Mouse (Mus musculus): Measurements from ENCODE around the gene Trim27.

The Trim27 gene

GRCm38 (mm10) chr13:21160657-21161590 lies 18.3 kb upstream of the Trim27 start:
- TF ChIP-seq CTCF (conservative IDR thresholded peaks at IDR 0.05; ENCODE audit: low read length) (no peak), POU5F1 (IDR thresholded peaks at IDR 0.05; ENCODE audit: borderline replicate concordance, low read length) (no peak), NANOG (IDR thresholded peaks at IDR 0.05; ENCODE audit: borderline replicate concordance, low read length) (no peak)
- no peaks in the 10 kb centered on the region for H3K9me3 ChIP-seq (ENCODE audit: low read length)
- H3K27me3 ChIP-seq (ENCODE audit: insufficient read depth, low read length), result peaks cover 10% of the 10 kb centered on the region
- H3K36me3 ChIP-seq (ENCODE audit: insufficient read depth, low read length), result no peaks in the 10 kb centered on the region
- peaks cover 56% of the 10 kb centered on the region for H3K4me1 ChIP-seq (replicated peaks; ENCODE audit: low read depth, low read length)
- peak overlapping the region; percentile 89 for H3K4me3 ChIP-seq (replicated peaks; ENCODE audit: low read length)

GRCm38 (mm10) chr13:21161591-21161990 lies 17.7 kb upstream of the Trim27 start:
- Histone ChIP-seq H3K27me3 (ENCODE audit: insufficient read depth, low read length) (peaks cover 10% of the 10 kb centered on the region), H3K36me3 (ENCODE audit: insufficient read depth, low read length) (no peaks in the 10 kb centered on the region), H3K4me1 (replicated peaks; ENCODE audit: low read depth, low read length) (peaks cover 56% of the 10 kb centered on the region), H3K4me3 (replicated peaks; ENCODE audit: low read length) (peak overlapping the region; percentile 89), H3K9me3 (ENCODE audit: low read length) (no peaks in the 10 kb centered on the region)
- TF ChIP-seq NANOG (IDR thresholded peaks at IDR 0.05; ENCODE audit: borderline replicate concordance, low read length) (no peak), POU5F1 (IDR thresholded peaks at IDR 0.05; ENCODE audit: borderline replicate concordance, low read length) (no peak), CTCF (conservative IDR thresholded peaks at IDR 0.05; ENCODE audit: low read length) (no peak)

- H3K36me3 ChIP-seq (ENCODE audit: insufficient read depth, low read length), result no peaks in the 10 kb centered on the region
- peaks cover 10% of the 10 kb centered on the region for H3K27me3 ChIP-seq (ENCODE audit: insufficient read depth, low read length)
- no peaks in the 10 kb centered on the region for H3K9me3 ChIP-seq (ENCODE audit: low read length)
- no peak for TF ChIP-seq POU5F1 (IDR thresholded peaks at IDR 0.05; ENCODE audit: borderline replicate concordance, low read length)
- TF ChIP-seq NANOG (IDR thresholded peaks at IDR 0.05; ENCODE audit: borderline replicate concordance, low read length), result no peak
- TF ChIP-seq CTCF (conservative IDR thresholded peaks at IDR 0.05; ENCODE audit: low read length), result no peak
- H3K4me3 ChIP-seq (replicated peaks; ENCODE audit: low read length), result no peak overlapping the region
- peaks cover 58% of the 10 kb centered on the region for H3K4me1 ChIP-seq (replicated peaks; ENCODE audit: low read depth, low read length)
Measured at GRCm38 (mm10) chr13:21162591-21162990, 16.7 kb upstream of the Trim27 start.

GRCm38 (mm10) chr13:21166936-21167909 lies 12.0 kb upstream of the Trim27 start:
- Histone ChIP-seq H3K27me3 (ENCODE audit: insufficient read depth, low read length) (no peaks in the 10 kb centered on the region), H3K9me3 (ENCODE audit: low read length) (no peaks in the 10 kb centered on the region), H3K4me3 (replicated peaks; ENCODE audit: low read length) (peak overlapping the region; percentile 80), H3K36me3 (ENCODE audit: insufficient read depth, low read length) (no peaks in the 10 kb centered on the region), H3K4me1 (replicated peaks; ENCODE audit: low read depth, low read length) (peaks cover 48% of the 10 kb centered on the region)
- TF ChIP-seq POU5F1 (IDR thresholded peaks at IDR 0.05; ENCODE audit: borderline replicate concordance, low read length) (no peak), CTCF (conservative IDR thresholded peaks at IDR 0.05; ENCODE audit: low read length) (no peak)

- Histone ChIP-seq H3K4me3 (replicated peaks; ENCODE audit: low read length) (peak overlapping the region; percentile 80), H3K27me3 (ENCODE audit: insufficient read depth, low read length) (no peaks in the 10 kb centered on the region), H3K4me1 (replicated peaks; ENCODE audit: low read depth, low read length) (peaks cover 41% of the 10 kb centered on the region), H3K36me3 (ENCODE audit: insufficient read depth, low read length) (no peaks in the 10 kb centered on the region), H3K9me3 (ENCODE audit: low read length) (no peaks in the 10 kb centered on the region)
- no peak for TF ChIP-seq CTCF (conservative IDR thresholded peaks at IDR 0.05; ENCODE audit: low read length)
Measured at GRCm38 (mm10) chr13:21167910-21168300, 11.3 kb upstream of the Trim27 start.

- no peaks in the 10 kb centered on the region for H3K9me3 ChIP-seq (ENCODE audit: low read length)
- H3K4me3 ChIP-seq (replicated peaks; ENCODE audit: low read length), result peak overlapping the region; percentile 80
- H3K4me1 ChIP-seq (replicated peaks; ENCODE audit: low read depth, low read length), result peaks cover 43% of the 10 kb centered on the region
- H3K36me3 ChIP-seq (ENCODE audit: insufficient read depth, low read length), result no peaks in the 10 kb centered on the region
- no peaks in the 10 kb centered on the region for H3K27me3 ChIP-seq (ENCODE audit: insufficient read depth, low read length)
- TF ChIP-seq POU5F1 (IDR thresholded peaks at IDR 0.05; ENCODE audit: borderline replicate concordance, low read length), result no peak
- TF ChIP-seq CTCF (conservative IDR thresholded peaks at IDR 0.05; ENCODE audit: low read length), result no peak
Measured at GRCm38 (mm10) chr13:21168371-21169011, 10.8 kb upstream of the Trim27 start.

- H3K27me3 ChIP-seq (ENCODE audit: insufficient read depth, low read length), result no peaks in the 10 kb centered on the region
- no peak for TF ChIP-seq POU5F1 (IDR thresholded peaks at IDR 0.05; ENCODE audit: borderline replicate concordance, low read length)
- TF ChIP-seq NANOG (IDR thresholded peaks at IDR 0.05; ENCODE audit: borderline replicate concordance, low read length), result no peak
- no peak for TF ChIP-seq CTCF (conservative IDR thresholded peaks at IDR 0.05; ENCODE audit: low read length)
- H3K4me1 ChIP-seq (replicated peaks; ENCODE audit: low read depth, low read length), result peaks cover 45% of the 10 kb centered on the region
- peak overlapping the region; percentile 80 for H3K4me3 ChIP-seq (replicated peaks; ENCODE audit: low read length)
- H3K36me3 ChIP-seq (ENCODE audit: insufficient read depth, low read length), result no peaks in the 10 kb centered on the region
- H3K9me3 ChIP-seq (ENCODE audit: low read length), result no peaks in the 10 kb centered on the region
Measured at GRCm38 (mm10) chr13:21169121-21169656, 10.1 kb upstream of the Trim27 start.

Data from E14TG2a.4 (cell line).